Mouse (Mus musculus): ENCODE data around the gene Atp9a. TPM values are rescaled to one million over a fixed set of nuclear protein-coding genes. Genes with fewer than 3 reads are reported as not detected.

The Atp9a gene
- total RNA-seq, 1 experiment from 2014 or later = 68.9 TPM

GRCm38 (mm10) chr2:168682721-168683120 lies 59.5 kb downstream of the Atp9a start:
- no peak for DNase-seq

GRCm38 (mm10) chr2:168681531-168681930 lies 60.7 kb downstream of the Atp9a start:
- DNase-seq = no peak

- DNase-seq = no peak
Observed at GRCm38 (mm10) chr2:168679381-168680199, 62.6 kb downstream of the Atp9a start.

DNA sequence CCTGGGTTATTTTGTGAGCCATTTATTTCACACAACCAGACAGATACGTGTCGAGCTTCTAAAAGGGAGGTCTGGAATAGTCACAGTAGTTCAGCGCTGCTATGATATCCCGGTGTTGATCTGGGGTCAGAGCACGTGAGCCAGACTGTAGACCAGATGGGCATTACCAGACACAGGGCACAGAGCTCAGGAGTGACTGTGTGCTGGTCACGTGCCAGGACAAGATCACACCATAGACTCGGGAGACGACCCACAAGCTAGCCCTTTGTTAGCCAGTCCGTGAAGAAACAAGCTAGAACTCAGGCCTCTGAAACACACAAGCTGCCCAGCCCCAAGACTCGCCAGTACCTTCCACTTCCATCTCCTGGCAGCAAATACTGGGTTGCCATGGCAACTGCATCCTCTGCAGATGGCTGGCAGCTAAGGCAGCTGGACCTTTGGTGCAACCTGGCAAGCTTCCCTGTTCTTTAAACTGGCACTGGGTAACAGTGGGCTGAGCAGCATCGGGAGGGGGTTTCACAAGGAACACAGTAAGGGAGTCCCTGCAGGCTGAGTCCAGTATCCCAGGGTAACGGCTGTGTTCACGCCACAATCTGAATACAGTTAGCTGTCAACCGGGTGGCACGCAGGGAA lies 63.4 kb downstream of the Atp9a start:
- no peak for DNase-seq

- no peak for DNase-seq
Observed at GRCm38 (mm10) chr2:168677650-168678049, 64.6 kb downstream of the Atp9a start.

GRCm38 (mm10) chr2:168671724-168672123 lies 70.5 kb downstream of the Atp9a start:
- no peak for DNase-seq

GRCm38 (mm10) chr2:168670241-168670640 lies 72.0 kb downstream of the Atp9a start:
- DNase-seq = no peak

- no peak for DNase-seq
Observed at GRCm38 (mm10) chr2:168669762-168670161, 72.4 kb downstream of the Atp9a start.

- no peak for DNase-seq
Observed at GRCm38 (mm10) chr2:168667745-168668144, 74.5 kb downstream of the Atp9a start.

GRCm38 (mm10) chr2:168665680-168666079 lies 76.5 kb downstream of the Atp9a start:
- DNase-seq = no peak

- DNase-seq = no peak
Observed at GRCm38 (mm10) chr2:168663716-168664115, 78.5 kb downstream of the Atp9a start.

DNA sequence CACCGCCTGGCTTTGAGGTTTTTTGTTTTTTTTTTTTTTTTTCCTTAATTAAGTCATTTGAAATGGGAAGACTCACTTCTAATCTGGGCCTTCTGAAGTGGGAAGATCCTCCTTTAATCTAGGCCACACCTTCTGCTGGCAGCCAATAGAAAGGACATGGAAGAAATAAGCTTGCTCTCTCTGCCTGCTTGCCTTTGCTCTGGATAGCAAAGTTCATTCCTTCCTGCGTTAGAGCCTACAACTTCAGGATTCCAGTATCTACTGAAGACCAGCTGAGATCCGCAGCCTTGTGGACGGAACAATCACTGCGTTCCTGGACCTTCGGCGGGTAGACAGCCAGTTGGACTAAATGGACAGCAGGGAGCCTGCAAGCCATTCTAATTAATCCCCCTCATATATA lies 79.0 kb downstream of the Atp9a start:
- DNase-seq = no peak

GRCm38 (mm10) chr2:168661802-168662201 lies 80.4 kb downstream of the Atp9a start:
- no peak for DNase-seq

- DNase-seq = no peak
Observed at GRCm38 (mm10) chr2:168660344-168660743, 81.9 kb downstream of the Atp9a start.

GRCm38 (mm10) chr2:168658551-168658950 lies 83.7 kb downstream of the Atp9a start:
- DNase-seq = peak; percentile 61

DNA sequence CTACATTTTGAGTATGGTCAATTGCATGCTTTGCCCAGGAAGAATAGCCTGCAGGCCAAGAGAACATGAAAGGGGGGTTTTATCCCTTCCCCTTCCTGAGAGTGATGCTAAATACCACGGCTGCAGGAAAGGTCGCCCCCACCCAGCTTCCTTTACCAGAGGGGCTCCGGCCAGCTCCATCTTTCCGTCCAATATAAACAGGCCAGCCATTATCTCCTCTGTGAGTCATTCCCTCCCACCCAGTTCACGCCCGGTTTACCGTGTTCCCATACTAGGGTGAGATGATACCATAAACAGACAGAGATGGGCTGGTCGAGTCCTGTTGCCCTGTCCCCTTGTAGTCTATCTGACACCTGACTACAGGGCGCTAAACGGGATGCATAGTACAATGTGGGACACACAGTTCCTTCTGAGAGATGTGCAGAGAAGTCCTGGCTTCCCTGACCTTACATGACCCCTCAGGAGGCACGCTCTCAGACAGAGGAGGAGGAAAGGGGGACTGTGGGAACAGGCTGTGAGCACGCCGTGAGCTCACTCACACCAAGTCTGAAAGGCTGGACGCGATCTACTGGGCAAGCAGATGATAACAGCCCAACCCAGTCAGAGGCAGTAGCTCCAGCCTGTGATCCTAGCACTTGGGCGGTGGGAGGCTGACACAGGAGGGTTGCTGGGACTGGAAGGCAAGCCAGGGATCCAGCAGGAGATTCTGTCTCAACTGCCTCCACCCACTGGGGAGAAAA lies 85.5 kb downstream of the Atp9a start:
- DNase-seq = peak; percentile 17

GRCm38 (mm10) chr2:168654983-168655669 lies 87.1 kb downstream of the Atp9a start:
- DNase-seq = no peak

DNA sequence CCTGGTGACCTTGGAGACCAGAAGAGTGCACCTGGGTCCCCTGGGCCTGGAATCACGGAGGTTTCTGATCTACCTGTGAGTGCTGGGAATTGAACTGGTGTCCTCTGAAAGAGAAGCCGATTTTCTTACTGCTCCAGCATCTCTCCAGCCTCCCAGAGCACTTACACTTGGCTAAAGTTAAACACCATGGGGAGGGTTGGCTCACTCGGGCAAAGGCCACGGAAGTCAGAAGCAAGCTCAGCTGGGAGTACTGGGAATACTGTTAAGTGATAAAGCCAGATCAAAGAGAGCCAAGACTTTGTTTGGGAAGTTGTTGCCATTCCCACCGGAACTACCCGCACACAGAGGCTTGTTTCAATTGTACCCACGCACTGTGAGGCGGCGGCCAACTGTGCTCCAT lies 87.7 kb downstream of the Atp9a start:
- DNase-seq = peak; percentile 19

- DNase-seq = peak; percentile 44
Observed at GRCm38 (mm10) chr2:168651757-168652156, 90.5 kb downstream of the Atp9a start.

GRCm38 (mm10) chr2:168648171-168648570 lies 94.0 kb downstream of the Atp9a start:
- no peak for DNase-seq

- no peak for DNase-seq
Observed at GRCm38 (mm10) chr2:168644855-168645254, 97.4 kb downstream of the Atp9a start.

- no peak for DNase-seq
Observed at GRCm38 (mm10) chr2:168643524-168644177, 98.6 kb downstream of the Atp9a start.
